Mouse (Mus musculus): ENCODE results near the gene Itga7.

Gene Itga7

DNA sequence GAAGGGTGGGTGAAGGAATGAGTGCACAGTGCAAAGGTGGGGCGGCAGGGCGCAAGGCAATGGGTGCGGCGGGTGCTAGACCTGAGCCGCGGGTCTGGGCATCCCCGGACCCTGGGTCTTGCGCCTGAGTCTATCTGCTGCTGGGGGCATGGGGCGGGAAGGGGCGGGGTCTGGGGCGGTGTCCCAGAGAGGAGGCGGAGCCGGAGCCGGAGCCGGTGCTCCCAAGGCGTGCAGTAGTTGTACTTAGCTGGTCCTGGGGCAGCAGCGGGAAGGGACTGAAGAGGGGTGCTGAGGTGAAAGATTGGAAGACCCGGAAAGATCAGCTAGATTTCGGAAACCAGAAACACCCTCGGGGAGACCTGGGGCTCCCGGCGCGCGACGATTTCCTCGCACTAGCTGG, at the start of gene Itga7:
Itga7 (plus strand) TSS at position 245 of the 400 bp plus-strand sequence.
- DNase-seq (ENCODE audit: low spot score) = no peak

DNA sequence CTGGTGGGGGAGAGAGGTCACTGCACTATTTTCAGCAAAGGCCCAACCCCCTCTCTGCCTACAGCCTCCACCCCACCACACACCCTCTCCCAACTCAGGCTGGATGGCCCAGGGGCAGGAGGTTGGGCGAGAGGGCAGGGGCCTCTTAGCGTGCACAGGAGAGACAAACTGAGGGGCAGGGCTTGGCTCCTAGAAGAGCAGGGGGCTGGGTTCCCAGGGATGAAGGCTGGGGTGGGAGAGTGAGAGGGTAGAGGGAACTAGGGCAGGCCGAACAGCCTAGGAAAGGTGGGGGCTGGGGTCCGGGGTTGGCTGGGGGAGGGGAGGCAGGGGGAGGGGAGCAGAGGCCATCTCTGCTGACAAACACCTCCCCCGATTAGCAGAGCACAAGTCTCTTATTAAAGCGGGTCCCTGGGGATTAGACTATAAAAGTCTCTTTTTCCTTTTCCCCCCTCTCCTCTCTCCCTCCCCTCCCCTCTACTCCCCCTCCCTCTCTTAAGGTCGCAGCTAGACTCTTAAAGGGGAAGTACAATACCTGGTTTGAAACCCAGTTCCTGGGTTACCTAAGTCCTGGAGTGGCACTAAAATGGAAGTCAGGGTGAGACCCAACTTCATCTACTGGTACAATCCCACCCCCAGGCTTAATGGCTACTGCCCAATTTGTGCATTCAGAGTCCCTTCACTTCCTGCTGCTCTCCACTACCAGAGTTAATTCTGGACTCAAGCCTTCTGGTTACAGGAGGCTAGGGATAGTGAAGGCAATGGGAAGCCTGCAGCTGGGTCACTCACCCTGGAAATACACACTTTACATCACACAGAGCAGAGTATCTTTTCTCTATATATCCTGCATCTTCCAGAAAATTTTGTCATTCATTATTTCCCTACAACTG, 44.4 kb upstream of the Itga7 start:
- no peak for DNase-seq (ENCODE audit: low spot score)

GRCm38 (mm10) chr10:128889846-128890245, 43.8 kb upstream of the Itga7 start:
- DNase-seq (ENCODE audit: low spot score) = no peak

GRCm38 (mm10) chr10:128890383-128891295, 43.0 kb upstream of the Itga7 start:
- no peak for DNase-seq (ENCODE audit: low spot score)

- no peak for DNase-seq (ENCODE audit: low spot score)
Observed at GRCm38 (mm10) chr10:128891296-128892094, 42.1 kb upstream of the Itga7 start, which contains the start of gene Gdf11. Gene Gdf11, minus strand, starts transcription at chr10:128891718.

- DNase-seq (ENCODE audit: low spot score) = no peak
Observed at GRCm38 (mm10) chr10:128892246-128892645, 41.4 kb upstream of the Itga7 start.

GRCm38 (mm10) chr10:128895437-128895836, 38.2 kb upstream of the Itga7 start:
- DNase-seq (ENCODE audit: low spot score) = no peak

GRCm38 (mm10) chr10:128895952-128896693, 37.5 kb upstream of the Itga7 start:
- DNase-seq (ENCODE audit: low spot score) = no peak

DNA sequence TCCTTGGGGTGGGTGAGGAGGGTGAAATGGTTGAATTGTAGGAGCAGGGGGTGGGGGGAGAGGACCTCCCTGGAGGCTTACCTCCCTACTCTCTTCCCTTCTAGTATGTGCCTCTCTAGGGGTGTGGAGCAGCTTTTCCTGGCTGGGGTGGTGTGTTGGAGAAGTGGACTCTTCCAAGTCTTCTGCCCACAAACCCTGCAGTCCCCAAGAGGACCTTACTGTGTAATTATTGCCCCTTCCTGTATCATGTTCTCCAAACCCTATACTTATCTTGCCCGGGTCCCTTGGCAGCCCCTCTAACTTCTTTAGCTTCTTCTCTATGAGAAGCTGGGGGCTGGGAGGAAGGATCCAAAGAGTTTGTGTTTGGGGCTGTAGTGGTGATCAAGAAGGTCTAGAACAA, 36.8 kb upstream of the Itga7 start:
- no peak for DNase-seq (ENCODE audit: low spot score)

- DNase-seq (ENCODE audit: low spot score) = no peak
Observed at GRCm38 (mm10) chr10:128897501-128897900, 36.1 kb upstream of the Itga7 start.

- DNase-seq (ENCODE audit: low spot score) = no peak
Observed at GRCm38 (mm10) chr10:128899759-128900490, 33.7 kb upstream of the Itga7 start.

DNA sequence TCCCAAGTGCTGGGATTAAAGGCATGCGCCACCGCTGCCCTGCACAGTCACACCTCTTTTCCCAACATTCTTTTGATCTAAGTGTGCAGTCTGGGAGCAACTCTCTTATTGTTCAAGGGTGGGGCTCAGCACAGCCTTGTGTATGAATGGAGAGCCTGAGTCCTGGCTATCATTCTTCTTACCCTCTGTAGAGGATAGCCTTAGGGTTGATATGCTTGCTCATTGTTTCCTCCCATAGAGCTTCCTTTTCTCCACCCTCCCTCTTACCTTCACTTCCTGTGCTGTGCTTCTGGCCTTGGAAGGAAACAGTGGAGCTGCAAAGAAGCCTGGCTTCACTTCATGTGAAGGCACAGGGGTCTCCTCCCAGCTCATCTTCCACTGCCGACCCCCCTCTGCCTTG, 32.9 kb upstream of the Itga7 start, which contains the start of gene Cd63:
Cd63 (plus strand) TSS at position 292 of the 400 bp plus-strand sequence.
- no peak for DNase-seq (ENCODE audit: low spot score)

DNA sequence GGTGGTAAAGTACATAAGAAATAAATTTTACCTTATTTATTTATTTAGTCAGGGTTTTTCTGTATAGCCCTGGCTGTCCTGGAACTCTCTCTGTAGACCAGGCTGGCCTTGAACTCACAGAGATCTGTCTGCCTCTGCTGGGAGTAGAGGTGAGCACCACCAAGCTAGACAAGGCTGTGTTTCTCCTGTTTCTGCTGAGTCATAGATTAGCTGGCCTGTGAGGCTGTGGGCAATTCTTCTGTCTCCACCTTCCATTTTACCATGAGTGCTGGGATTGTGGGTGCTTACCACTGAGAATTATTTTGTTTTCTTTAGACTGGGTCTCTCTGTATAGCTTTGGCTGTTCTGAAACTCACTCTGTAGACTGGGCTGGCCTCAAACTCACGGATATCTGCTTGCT, 32.2 kb upstream of the Itga7 start:
- no peak for DNase-seq (ENCODE audit: low spot score)

DNA sequence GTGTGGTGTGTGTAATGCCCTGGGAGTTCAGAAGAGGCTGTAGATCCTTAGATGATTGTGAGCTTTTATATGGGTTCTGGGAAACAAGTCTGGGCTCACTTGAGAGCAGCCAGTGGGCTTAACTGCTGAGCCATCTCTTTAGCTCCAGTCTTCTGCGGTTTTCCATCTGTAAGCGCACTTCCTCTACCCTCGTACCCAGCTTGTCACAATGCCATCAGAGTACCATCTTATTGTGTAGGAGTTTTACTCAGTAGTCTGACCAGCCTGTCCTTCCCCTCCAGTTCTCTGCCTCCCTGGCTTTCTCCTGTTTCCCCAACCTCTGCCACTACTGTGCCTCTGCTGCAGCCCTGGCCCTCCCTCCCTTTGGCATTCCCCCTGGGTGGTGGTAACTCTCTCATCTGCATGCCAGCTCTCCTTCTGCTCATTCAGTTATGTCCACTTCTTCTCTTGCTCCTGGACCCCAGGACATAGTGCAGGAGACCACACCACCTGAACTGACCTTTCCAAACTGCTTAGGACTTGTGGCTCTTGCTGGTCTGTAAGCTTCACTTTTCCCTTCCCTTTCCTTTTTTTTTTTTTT, 31.1 kb upstream of the Itga7 start:
- DNase-seq (ENCODE audit: low spot score) = no peak

DNA sequence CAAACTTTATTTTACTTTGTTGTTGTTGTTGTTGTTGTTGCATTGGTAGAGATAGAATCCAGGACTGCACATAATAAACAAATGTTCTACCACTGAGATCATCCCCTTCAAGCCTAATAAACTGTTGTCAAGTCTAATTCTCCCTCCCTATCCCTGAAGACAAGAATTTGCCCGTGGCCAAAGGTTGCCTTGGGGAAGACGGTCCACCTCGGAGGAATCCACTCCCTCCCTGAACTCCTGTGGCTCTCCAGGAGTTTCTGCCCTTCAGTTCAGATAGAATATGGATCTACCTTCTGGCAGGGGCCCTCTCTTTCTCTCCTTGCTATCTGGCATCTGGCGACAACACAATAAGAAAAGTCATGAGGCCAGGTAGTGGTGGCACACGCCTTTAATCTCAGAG, 28.8 kb upstream of the Itga7 start:
- DNase-seq (ENCODE audit: low spot score) = no peak

DNA sequence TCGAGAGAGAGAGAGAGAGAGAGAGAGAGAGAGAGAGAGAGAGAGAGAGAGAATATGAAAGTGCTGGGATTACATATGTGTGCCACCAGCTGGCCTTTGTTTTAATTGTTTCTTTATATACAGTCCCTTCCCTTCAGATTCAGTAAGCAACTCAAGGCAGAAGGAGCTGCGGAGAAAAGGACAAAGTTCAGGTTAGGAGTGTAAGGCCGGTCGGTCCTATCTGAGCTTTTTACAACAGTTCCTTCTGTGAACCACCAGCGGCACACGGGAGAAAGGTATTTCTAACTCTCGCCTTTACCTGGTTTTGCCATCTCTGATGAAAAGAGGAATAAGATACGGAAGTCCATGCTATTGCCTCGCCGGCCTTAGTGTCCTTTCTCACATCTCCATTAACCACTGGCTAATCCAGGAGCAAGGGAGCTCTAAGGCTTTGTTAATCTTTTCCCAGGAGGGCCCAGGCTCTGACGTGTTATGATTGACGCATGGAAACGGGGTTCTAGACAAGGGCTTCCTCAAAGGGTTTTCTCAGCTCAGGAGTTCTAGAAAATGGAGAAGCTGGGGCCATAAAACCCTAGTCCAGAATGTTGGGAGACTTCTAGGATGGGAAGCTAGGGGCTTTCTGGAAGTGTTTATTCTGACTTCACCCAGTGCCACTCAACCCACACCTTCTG, 24.7 kb upstream of the Itga7 start:
- DNase-seq (ENCODE audit: low spot score) = no peak

GRCm38 (mm10) chr10:128909567-128910028, 24.0 kb upstream of the Itga7 start:
- DNase-seq (ENCODE audit: low spot score) = peak; percentile 69

- no peak for DNase-seq (ENCODE audit: low spot score)
Observed at GRCm38 (mm10) chr10:128910066-128910841, 23.4 kb upstream of the Itga7 start.

DNA sequence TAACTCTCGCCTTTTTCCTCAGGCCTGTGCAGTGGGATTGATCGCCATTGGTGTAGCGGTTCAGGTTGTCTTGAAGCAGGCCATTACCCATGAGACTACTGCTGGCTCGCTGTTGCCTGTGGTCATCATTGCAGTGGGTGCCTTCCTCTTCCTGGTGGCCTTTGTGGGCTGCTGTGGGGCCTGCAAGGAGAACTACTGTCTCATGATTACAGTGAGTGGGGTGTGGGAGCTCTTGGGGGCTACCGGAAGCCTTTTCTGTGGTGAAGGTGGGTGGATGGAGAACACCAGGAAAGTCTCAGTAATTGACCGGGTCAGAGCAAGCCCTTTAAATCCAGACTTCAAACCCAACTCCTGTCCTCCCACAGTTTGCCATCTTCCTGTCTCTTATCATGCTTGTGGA, 22.2 kb upstream of the Itga7 start:
- no peak for DNase-seq (ENCODE audit: low spot score)
